Mouse (Mus musculus): ENCODE results near the gene Gng4.

DNA sequence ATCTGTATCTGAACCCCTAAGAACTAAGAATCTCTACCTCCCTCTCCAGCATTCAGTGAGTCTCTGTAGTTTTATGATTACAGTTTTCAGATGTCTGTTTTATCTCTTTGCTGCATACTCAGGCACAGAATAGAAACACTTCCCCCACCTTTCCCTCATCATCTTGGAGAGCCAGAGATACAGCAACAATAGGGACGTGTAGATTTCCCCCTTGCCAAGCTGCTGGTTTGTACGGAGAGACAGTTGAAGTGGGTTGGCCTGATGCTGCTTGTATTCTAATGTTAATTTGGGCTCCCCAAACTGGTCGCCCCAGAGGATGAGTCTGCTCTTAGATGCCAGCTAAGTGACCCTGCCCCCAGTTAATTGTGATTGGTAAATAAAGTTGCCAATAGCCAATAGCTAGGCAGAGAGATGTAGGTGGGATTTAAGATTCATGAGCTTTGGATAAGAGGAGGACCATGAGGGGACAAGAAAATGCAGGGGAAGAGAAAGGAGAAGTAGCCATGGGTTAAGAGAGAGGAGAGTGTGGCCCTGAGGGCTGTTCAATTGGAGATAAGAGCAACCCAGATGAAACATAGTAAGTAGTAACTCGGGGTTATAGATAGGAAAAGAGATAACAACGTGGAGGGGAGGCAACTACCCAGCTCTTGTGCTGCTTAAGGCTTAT lies 11.4 kb downstream of the Gng4 start:
- no peak for TF ChIP-seq CTCF (IDR thresholded peaks at IDR 0.05; ENCODE audit: borderline replicate concordance, extremely low read depth, insufficient read depth, insufficient read length)
- no peak for TF ChIP-seq POLR2A (IDR thresholded peaks at IDR 0.05; ENCODE audit: borderline replicate concordance, extremely low read depth, insufficient read depth, insufficient read length, poor library complexity, severe bottlenecking)

Data from brain, embryonic 14.5 days (tissue).